In genomic region chr19:16328074-16328850, GRCm38 (mm10) we compare ENCODE assay signal across 8 mouse cellular contexts.
DNase-seq lines count a peak whose midpoint lies in the region; ATAC-seq lines count a peak whose summit lies in the region.
"Had no signal": no experiment of that assay in that cellular context is flagged by ENCODE, and none has a peak within 500 bp of the region (broad histone marks: within the 10 kb centered on the region; RNA-seq: fewer than 3 reads in every experiment).

No protein-coding gene starts in this region.

- H3K4me1 ChIP-seq in midbrain, embryonic 15.5 days, result peaks cover 44% of the 10 kb centered on the region
- H3K4me1 ChIP-seq in stomach, embryonic 15.5 days, result peaks cover 18% of the 10 kb centered on the region; the same call in 1 of the 2 replicates

- no peaks in the 10 kb centered on the region for H3K27me3 ChIP-seq in midbrain, embryonic 15.5 days (replicated peaks)
- no peaks in the 10 kb centered on the region for H3K27me3 ChIP-seq in stomach, embryonic 15.5 days (replicated peaks)

- H3K4me3 ChIP-seq in midbrain, embryonic 15.5 days, result no peak overlapping the region
- H3K4me3 ChIP-seq in stomach, embryonic 15.5 days (replicated peaks), result no peak overlapping the region

- no peaks in the 10 kb centered on the region for H3K9me3 ChIP-seq in midbrain, embryonic 15.5 days
- no peaks in the 10 kb centered on the region for H3K9me3 ChIP-seq in stomach, embryonic 15.5 days

- peak overlapping the region; percentile 72 for H3K27ac ChIP-seq in midbrain, embryonic 15.5 days
- H3K27ac ChIP-seq in stomach, embryonic 15.5 days, result peak overlapping the region; percentile 27; the same call in 1 of the 2 replicates
- H3K27ac ChIP-seq: liver, embryonic 14.5 days had no signal

- peak; percentile 51 to 56; a peak in 2 of 4 replicates for ATAC-seq in hematopoietic stem cell, adult 5-6 weeks (replicated peaks in 1 of 2; ENCODE audit: insufficient read depth in 1 of 2, low FRiP score in 2 of 2, low TSS enrichment in 1 of 2, low read depth in 1 of 2, poor library complexity in 2 of 2, severe bottlenecking in 2 of 2)
- peak; percentile 77 for ATAC-seq in midbrain, embryonic 15.5 days (replicated peaks)
- no peak; the same call in 1 of the 2 replicates for ATAC-seq in stomach, embryonic 15.5 days (ENCODE audit: insufficient read depth, low FRiP score, low read depth)

- peak; percentile 89 for DNase-seq in A20 (ENCODE audit: low read depth, low spot score)
- peak; percentile 91 for DNase-seq in CD4-positive, CD25-positive, alpha-beta regulatory T cell, adult 2 months (ENCODE audit: low read depth, low spot score)
- DNase-seq in cerebellum, adult 9-10 months, result peak; percentile 94
- DNase-seq in left cerebral cortex, adult 18-20 months (ENCODE audit: low spot score in 2 of 2), result peak; percentile 59 to 61

- peak overlapping the region; percentile 21; the same call in 1 of the 2 replicates for H3K4me2 ChIP-seq in midbrain, embryonic 15.5 days
- no peak overlapping the region for H3K4me2 ChIP-seq in stomach, embryonic 15.5 days

- WGBS in midbrain, embryonic 15.5 days, result 21% methylated on average over 7 of the region's 7 CpGs
- WGBS in stomach, embryonic 15.5 days, result 47% methylated on average over 7 of the region's 7 CpGs

- no peak overlapping the region for H3K9ac ChIP-seq in midbrain, embryonic 15.5 days
- H3K9ac ChIP-seq in stomach, embryonic 15.5 days, result no peak overlapping the region
- H3K9ac ChIP-seq: liver, embryonic 14.5 days had no signal

- no peaks in the 10 kb centered on the region for H3K36me3 ChIP-seq in midbrain, embryonic 15.5 days (replicated peaks)
- no peaks in the 10 kb centered on the region; the same call in 1 of the 2 replicates for H3K36me3 ChIP-seq in stomach, embryonic 15.5 days
